Mouse (Mus musculus) embryonic facial prominence, embryonic 12.5 days (tissue): ENCODE results near the gene Abcf2. TPM values are rescaled to one million over a fixed set of nuclear protein-coding genes. Genes with fewer than 3 reads are reported as not detected.

ENCODE experiments used
- ATAC-seq: fragments of 200-750 bp; cut with Nextera tagmentation; 2 replicates; pipeline ENCODE4 v1.8.0; 2017; ENCODE audit not compliant: insufficient number of reproducible peaks, insufficient read depth, low FRiP score, low TSS enrichment
- H3K27ac ChIP-seq: fragments of 300-500 bp; sonication (generic); 2 replicates; pipeline ENCODE4 v1.5.1; 2016; ENCODE audit warnings: mild to moderate bottlenecking
- H3K27me3 ChIP-seq: fragments of 300-500 bp; sonication (generic); 2 replicates; pipeline ENCODE4 v1.6.1; 2016; ENCODE audit warnings: mild to moderate bottlenecking, moderate library complexity
- H3K36me3 ChIP-seq: fragments of 300-500 bp; sonication (generic); 2 replicates; pipeline ENCODE4 v1.6.1; 2016; ENCODE audit warnings: mild to moderate bottlenecking
- H3K4me1 ChIP-seq: fragments of 300-500 bp; sonication (generic); 2 replicates; pipeline ENCODE4 v1.6.1; 2016
- H3K4me2 ChIP-seq: fragments of 300-500 bp; sonication (generic); replicated peaks from 2 replicates; pipeline ENCODE4 v1.6.1; 2016; ENCODE audit warnings: mild to moderate bottlenecking, moderate library complexity
- H3K4me3 ChIP-seq: fragments of 300-500 bp; sonication (generic); 2 replicates; pipeline ENCODE4 v1.5.1; 2016; ENCODE audit warnings: mild to moderate bottlenecking
- H3K9ac ChIP-seq: fragments of 300-500 bp; sonication (generic); 2 replicates; pipeline ENCODE4 v1.6.1; 2016; ENCODE audit warnings: mild to moderate bottlenecking, moderate library complexity
- H3K9me3 ChIP-seq: fragments of 300-500 bp; sonication (generic); 2 replicates; pipeline ENCODE4 v1.6.1; 2016; ENCODE audit warnings: mild to moderate bottlenecking, moderate library complexity
- WGBS: fragments of 180-500 bp; shearing (Covaris S2); methylation state at CpG from one replicate; pipeline ENCODE4 v1.1.7; 2016; 5-methylcytosine and 5-hydroxymethylcytosine counted together
- microRNA counts: library from miRNA; unstranded; fragments of <30 nt; microRNA quantifications from one replicate; lab custom pipeline; 2017
- microRNA-seq: library from miRNA; unstranded; fragments of <30 nt; microRNA quantifications from one replicate; pipeline ENCODE4, GENCODE M21; 2017
- polyA plus RNA-seq: library from polyadenylated mRNA; unstranded; fragments of >200 nt; fragmentation: Nextera tagmentation; extraction: Ambion mirVana; gene quantifications from 2 replicates; pipeline ENCODE4 v1.2.1, GENCODE M21; 2016

Abcf2 gene
- polyA plus RNA-seq, 1 experiment from 2014 or later = 128 TPM

GRCm38 (mm10) chr5:24521366-24521765 lies 55.9 kb downstream of the Abcf2 start:
- Histone ChIP-seq H3K4me1 (peaks cover 5% of the 10 kb centered on the region; the same call in 1 of the 2 replicates), H3K4me2 (no peak overlapping the region), H3K9me3 (no peaks in the 10 kb centered on the region), H3K4me3 (no peak overlapping the region), H3K36me3 (no peaks in the 10 kb centered on the region), H3K27ac (no peak overlapping the region), H3K9ac (no peak overlapping the region), H3K27me3 (peaks cover 60% of the 10 kb centered on the region)
- ATAC-seq = no peak
- 65% methylated on average over 8 of the region's 8 CpGs for WGBS

MicroRNA genes within 50 kb of the gene (microRNA counts, 519-probe panel; counts per million panel counts)
- 460 counts per million, percentile 65 among the panel's probes with 10 or more counts for microRNA mmu-miR-671-3p (lab: Ali Mortazavi, UCI)
- 460 counts per million, percentile 65 among the panel's probes with 10 or more counts for microRNA mmu-miR-671-5p (lab: Ali Mortazavi, UCI)

Small RNA genes lying within 50 kb of the gene (microRNA-seq; reads per million reads assigned to microRNA genes)
- 546 reads per million, percentile 70 among the genes with 10 or more reads in this experiment for gene Mir671

Other genes starting within 250 kb of the Abcf2 start
- gene Kcnh2, start 225.9 kb downstream of the Abcf2 start, polyA plus RNA-seq = 4.5 and 5.2 TPM in 2 replicates
- gene Nos3, start 212.7 kb downstream of the Abcf2 start, polyA plus RNA-seq = 6.7 and 7.6 TPM in 2 replicates
- gene Atg9b, start 185.3 kb downstream of the Abcf2 start, polyA plus RNA-seq = 0.36 and 0.47 TPM in 2 replicates
- gene Abcb8, start 183.8 kb downstream of the Abcf2 start, polyA plus RNA-seq = 44.6 and 46.2 TPM in 2 replicates
- gene Asic3, start 164.1 kb downstream of the Abcf2 start, polyA plus RNA-seq = 1.8 and 2.8 TPM in 2 replicates
- 62.2 and 63.2 TPM in 2 replicates for gene Cdk5, start 153.9 kb downstream of the Abcf2 start, polyA plus RNA-seq
- 46.6 and 49.8 TPM in 2 replicates for gene Slc4a2, start 153.6 kb downstream of the Abcf2 start, polyA plus RNA-seq
- 117 and 122 TPM in 2 replicates for gene Fastk, start 132.2 kb downstream of the Abcf2 start, polyA plus RNA-seq
- 24.7 and 24.9 TPM in 2 replicates for gene Tmub1, start 129.6 kb downstream of the Abcf2 start, polyA plus RNA-seq
- 52.4 and 68.6 TPM in 2 replicates for gene Agap3, start 125.3 kb downstream of the Abcf2 start, polyA plus RNA-seq
- gene Gbx1, start 50.3 kb downstream of the Abcf2 start, polyA plus RNA-seq = 0.04 and 0.23 TPM in 2 replicates
- gene Asb10, start 36.5 kb downstream of the Abcf2 start, polyA plus RNA-seq = 0.33 and 1.1 TPM in 2 replicates
- 0.10 TPM in 1 of 2 replicates, not detected in the other for gene 4931409K22Rik, start 20.7 kb downstream of the Abcf2 start, polyA plus RNA-seq
- 23.0 and 24.4 TPM in 2 replicates for gene Chpf2, start 9.3 kb upstream of the Abcf2 start, polyA plus RNA-seq
- 73.5 and 74.7 TPM in 2 replicates for gene Smarcd3, start 46.9 kb upstream of the Abcf2 start, polyA plus RNA-seq
- gene Nub1, start 108.1 kb upstream of the Abcf2 start, polyA plus RNA-seq = 33.9 and 34.0 TPM in 2 replicates
- 69.7 and 78.3 TPM in 2 replicates for gene Wdr86, start 153.3 kb upstream of the Abcf2 start, polyA plus RNA-seq
- 6.5 and 18.4 TPM in 2 replicates for gene Crygn, start 180.5 kb upstream of the Abcf2 start, polyA plus RNA-seq